Mouse (Mus musculus): Measurements from ENCODE around the gene Xpo6.

Xpo6 gene

GRCm38 (mm10) chr7:126191471-126191870 is 8.8 kb downstream of the Xpo6 start:
- DNase-seq (ENCODE audit: low spot score): no peak

- DNase-seq (ENCODE audit: low spot score): no peak
These were observed 10.8 kb downstream of the Xpo6 start for GRCm38 (mm10) chr7:126189517-126189916.

- no peak for DNase-seq (ENCODE audit: low spot score)
These were observed 14.3 kb downstream of the Xpo6 start for GRCm38 (mm10) chr7:126185999-126186398.

- no peak for DNase-seq (ENCODE audit: low spot score)
These were observed 16.7 kb downstream of the Xpo6 start for GRCm38 (mm10) chr7:126183583-126183982.

GRCm38 (mm10) chr7:126181487-126181886 is 18.8 kb downstream of the Xpo6 start:
- no peak for DNase-seq (ENCODE audit: low spot score)

DNA sequence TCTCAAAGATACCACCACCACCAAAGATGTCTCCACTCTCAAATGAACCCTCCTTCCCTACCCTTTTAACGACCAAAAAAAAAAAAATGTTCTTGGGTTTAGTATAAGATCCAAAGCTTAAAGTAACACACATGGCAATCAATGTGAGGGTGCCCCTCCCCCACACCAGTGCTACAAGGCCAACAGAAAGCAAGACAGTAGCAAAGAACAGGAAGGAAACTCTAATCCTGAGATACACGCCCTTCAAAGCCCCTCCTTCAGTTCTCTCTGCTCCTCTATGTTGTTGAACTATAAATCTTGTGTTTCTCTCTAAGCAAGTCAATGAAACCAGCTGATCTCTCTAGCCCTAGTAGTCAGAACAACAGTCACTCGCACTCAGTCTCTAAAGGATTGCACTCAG is 19.3 kb downstream of the Xpo6 start:
- DNase-seq (ENCODE audit: low spot score): no peak

- no peak for DNase-seq (ENCODE audit: low spot score)
These were observed 21.5 kb downstream of the Xpo6 start for GRCm38 (mm10) chr7:126178804-126179203.

- no peak for DNase-seq (ENCODE audit: low spot score)
These were observed 24.3 kb downstream of the Xpo6 start for GRCm38 (mm10) chr7:126175999-126176398.

- DNase-seq (ENCODE audit: low spot score): no peak
These were observed 24.8 kb downstream of the Xpo6 start for GRCm38 (mm10) chr7:126175456-126175855.

DNA sequence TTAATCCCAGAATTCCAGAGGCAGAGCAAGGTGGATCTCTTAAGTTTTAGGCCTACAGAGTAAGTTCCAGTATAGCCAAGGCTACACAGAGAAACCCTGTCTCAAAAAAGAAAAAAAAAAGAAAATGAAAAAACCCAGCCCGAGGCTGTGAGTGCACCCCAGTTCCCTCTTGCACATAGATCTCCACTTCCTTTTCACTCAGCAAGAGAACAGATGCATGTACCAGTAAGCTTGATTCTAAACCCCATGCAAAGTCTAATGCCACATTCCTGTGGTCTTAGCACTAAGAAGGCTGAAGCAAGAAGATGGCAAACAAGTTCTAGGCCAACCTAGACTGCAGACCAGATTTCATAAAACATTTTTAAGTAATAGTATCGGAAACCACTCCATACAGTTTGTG is 25.4 kb downstream of the Xpo6 start:
- no peak for DNase-seq (ENCODE audit: low spot score)

GRCm38 (mm10) chr7:126172001-126172400 is 28.3 kb downstream of the Xpo6 start:
- DNase-seq (ENCODE audit: low spot score): no peak

DNA sequence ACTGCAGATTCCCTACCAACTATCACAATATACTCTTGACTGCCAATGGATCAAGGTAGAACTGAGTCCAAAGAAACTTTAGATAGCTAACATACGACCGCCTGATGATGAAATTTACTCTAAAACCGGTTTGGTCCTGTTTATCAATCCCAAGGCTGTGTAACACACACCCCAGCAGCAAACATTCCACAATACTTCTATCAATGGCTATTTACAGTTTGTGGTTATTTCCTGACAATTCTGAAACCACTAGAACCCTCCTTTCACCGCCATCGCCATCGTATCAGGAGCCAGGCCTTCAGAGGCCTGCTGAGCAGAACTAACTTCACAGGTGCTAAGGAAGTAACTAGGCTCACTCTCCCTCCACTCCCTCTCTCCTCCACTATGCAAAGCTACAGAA is 31.7 kb downstream of the Xpo6 start:
- no peak for DNase-seq (ENCODE audit: low spot score)

DNA sequence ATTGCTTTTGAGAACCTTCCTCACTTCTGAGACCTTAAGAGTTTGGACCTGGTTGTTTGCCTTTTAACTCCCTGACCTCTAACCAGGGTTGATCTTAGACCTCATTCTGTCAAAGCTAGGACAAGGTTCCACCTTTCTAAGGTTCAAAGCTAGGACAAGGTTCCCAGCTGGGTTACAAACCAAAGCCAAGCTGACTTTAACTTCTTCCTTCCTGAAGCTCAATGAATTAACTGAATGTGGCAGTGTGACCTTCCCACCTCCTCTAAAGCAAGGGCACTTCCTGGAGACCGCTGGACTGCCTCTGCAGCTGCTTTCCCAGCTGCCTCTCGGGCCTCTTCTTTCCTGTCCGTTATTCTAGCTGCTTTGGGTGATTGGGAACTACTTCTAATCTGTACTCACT is 32.9 kb downstream of the Xpo6 start:
- no peak for DNase-seq (ENCODE audit: low spot score)

GRCm38 (mm10) chr7:126166571-126166970 is 33.7 kb downstream of the Xpo6 start:
- no peak for DNase-seq (ENCODE audit: low spot score)

- DNase-seq (ENCODE audit: low spot score): no peak
These were observed 42.1 kb downstream of the Xpo6 start for GRCm38 (mm10) chr7:126158238-126158637.

DNA sequence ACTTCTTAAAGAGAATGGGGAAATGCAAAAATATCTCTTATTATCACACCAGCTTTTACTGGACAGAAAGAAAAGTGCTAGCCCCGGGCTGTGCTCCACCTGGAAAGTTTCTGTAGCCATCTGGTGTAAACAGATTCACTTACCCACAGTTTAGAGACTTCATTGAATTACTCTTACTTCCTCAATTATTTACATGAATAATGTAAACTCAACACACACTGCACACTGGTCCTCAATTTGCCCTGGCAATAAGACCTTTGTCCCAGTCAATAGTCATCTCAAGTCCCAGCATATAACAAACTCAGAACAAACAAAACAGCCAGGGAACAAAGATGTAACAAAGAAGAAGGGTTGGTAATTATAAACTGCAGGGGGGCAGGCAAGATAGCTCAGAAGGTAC is 44.6 kb downstream of the Xpo6 start:
- no peak for DNase-seq (ENCODE audit: low spot score)

DNA sequence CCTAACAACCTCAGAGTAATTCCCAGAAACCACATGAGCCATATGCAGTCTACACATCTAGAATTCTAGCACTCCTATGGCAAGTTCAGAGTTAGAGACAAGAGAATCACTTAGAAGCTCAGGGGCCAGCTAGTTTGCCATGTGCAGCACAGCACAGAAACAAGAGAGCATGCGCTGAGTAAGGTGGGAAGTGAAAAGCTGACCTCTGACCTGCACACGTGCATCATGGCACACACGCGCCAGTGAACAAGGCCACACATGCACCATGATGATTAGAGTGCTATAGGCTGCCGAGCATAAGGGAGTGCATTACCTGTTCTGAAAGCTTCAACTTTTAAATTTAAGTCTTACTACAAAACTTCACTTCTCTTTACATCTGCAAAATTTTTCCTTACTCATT is 45.6 kb downstream of the Xpo6 start:
- no peak for DNase-seq (ENCODE audit: low spot score)

- no peak for DNase-seq (ENCODE audit: low spot score)
These were observed 48.0 kb downstream of the Xpo6 start for GRCm38 (mm10) chr7:126152324-126152723.

- DNase-seq (ENCODE audit: low spot score): no peak
These were observed 54.1 kb downstream of the Xpo6 start for GRCm38 (mm10) chr7:126146156-126146555.

DNA sequence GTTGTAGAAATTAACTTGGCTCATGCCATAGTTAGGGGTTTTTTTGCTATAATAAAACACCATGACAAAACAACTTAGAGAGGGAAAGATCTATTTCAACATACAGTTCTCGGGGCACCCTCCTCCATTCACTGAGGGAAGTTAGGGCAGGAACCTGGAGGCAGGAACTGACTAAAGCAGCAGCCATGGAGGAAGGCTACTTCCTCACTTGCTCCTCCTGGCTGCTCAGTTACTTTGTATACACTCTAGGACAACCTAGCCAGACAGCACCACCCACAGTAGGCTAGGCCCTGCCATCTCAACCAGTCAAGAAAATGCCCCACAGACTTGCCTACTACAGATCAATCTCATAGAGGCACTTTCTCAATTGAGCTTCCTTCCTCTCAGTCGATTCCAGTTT is 55.9 kb downstream of the Xpo6 start:
- no peak for DNase-seq (ENCODE audit: low spot score)

DNA sequence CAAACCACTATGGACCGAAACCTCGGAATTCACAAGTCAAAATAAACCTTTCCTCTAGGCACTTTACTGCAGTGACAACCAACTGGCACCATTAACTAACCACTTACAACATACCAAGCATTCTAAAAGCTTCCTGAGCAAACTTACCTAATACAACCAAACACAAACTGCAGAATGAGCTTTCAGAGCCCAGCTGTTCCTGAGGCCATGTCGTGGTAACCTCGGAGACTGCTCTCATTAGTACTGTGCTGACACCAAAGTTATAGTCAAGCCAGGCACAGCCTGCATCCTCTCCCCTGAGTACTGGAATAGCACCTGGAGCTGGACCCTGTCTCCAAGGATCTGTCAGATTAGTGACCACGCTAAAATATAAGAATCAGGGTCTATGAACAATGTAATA is 62.5 kb downstream of the Xpo6 start:
- DNase-seq (ENCODE audit: low spot score): no peak

DNA sequence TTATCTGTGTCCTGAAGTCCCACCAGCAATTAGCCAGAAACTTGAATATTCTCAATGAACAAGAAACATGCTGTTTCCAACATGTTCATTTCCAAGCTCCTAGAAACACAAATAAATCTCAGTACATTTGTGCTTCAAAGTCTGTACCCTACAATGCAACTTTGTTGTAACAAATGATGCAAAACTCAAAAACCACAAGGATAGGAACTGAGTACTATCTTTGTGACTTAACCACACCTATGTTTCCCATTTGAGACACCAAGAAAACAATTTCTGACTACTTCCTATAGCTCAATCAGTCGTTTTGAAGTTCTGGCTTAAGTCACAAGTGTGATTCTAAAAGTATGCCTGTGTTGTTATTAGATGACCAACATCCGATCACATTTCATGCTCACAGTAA is 64.9 kb downstream of the Xpo6 start:
- DNase-seq (ENCODE audit: low spot score): no peak

- DNase-seq (ENCODE audit: low spot score): peak; percentile 6
These were observed 65.5 kb downstream of the Xpo6 start for GRCm38 (mm10) chr7:126134634-126135321.

GRCm38 (mm10) chr7:126127673-126128072 is 72.6 kb downstream of the Xpo6 start:
- DNase-seq (ENCODE audit: low spot score): no peak

GRCm38 (mm10) chr7:126126502-126126901 is 73.8 kb downstream of the Xpo6 start:
- DNase-seq (ENCODE audit: low spot score): no peak
